Mouse (Mus musculus): Measurements from ENCODE around the gene Tlk1.

- TF ChIP-seq POLR2A (IDR thresholded peaks at IDR 0.05; ENCODE audit: borderline replicate concordance, extremely low read depth, insufficient read depth, insufficient read length, poor library complexity, severe bottlenecking) (no peak), CTCF (IDR thresholded peaks at IDR 0.05; ENCODE audit: borderline replicate concordance, extremely low read depth, insufficient read depth, insufficient read length) (no peak)
These were observed 2.3 kb upstream of the Tlk1 start for GRCm38 (mm10) chr2:70827780-70828179.

Data from brain, embryonic 14.5 days (tissue).